13 mouse cellular contexts compared by ENCODE assay signal in the genomic region with DNA sequence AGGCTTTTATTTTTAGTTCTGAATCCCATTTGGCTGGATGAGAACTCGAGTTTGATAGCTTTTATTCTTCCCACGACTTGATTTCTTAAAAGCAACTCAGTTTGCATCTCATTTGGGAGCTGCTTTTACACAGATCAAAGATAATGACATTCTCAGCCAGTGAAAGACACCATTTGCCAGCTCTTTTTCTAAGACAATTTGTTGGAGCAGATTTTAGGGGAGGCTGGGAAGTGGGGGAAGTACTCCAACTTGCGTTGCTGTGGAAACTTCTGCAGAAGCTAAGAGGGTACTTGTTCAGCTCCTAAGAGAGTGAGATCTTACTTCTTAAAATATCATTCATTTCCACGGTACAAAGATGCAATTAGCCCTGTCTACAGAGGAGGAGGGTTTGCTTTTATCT.
DNase-seq lines count a peak whose midpoint lies in the region; ATAC-seq and TF ChIP-seq lines count a peak whose summit lies in the region.
"Had no signal": no experiment of that assay in that cellular context is flagged by ENCODE, and none has a peak within 500 bp of the region (broad histone marks: within the 10 kb centered on the region; RNA-seq: fewer than 3 reads in every experiment).

No protein-coding gene starts in this region.

- no peaks in the 10 kb centered on the region for H3K27me3 ChIP-seq in forebrain, postnatal 0 days (ENCODE audit: insufficient read depth, low read length)
- no peaks in the 10 kb centered on the region for H3K27me3 ChIP-seq in midbrain, postnatal 0 days (ENCODE audit: insufficient read depth, low read length)
- H3K27me3 ChIP-seq: kidney, embryonic 15.5 days; lung, embryonic 15.5 days had no signal

- no peaks in the 10 kb centered on the region for H3K36me3 ChIP-seq in forebrain, postnatal 0 days (ENCODE audit: insufficient read depth)
- H3K36me3 ChIP-seq in midbrain, postnatal 0 days (ENCODE audit: insufficient read depth, low read length): no peaks in the 10 kb centered on the region
- H3K36me3 ChIP-seq: kidney, embryonic 15.5 days; lung, embryonic 15.5 days had no signal

- peak; percentile 33 for DNase-seq in layer of hippocampus, adult 9-11 months
- no peak for DNase-seq in layer of hippocampus, postnatal 25 days (ENCODE audit: extremely low spot score in 1 of 2, low spot score in 1 of 2)
- peak; percentile 68 for DNase-seq in forebrain, postnatal 0 days
- peak; percentile 5 to 8 for DNase-seq in layer of hippocampus, postnatal 36 days
- DNase-seq in midbrain, postnatal 0 days (ENCODE audit: low spot score): peak; percentile 19
- DNase-seq in urinary bladder, postnatal 14 days (ENCODE audit: low spot score): no peak
- no peak for DNase-seq in ovary, postnatal 14 days (ENCODE audit: low spot score)
- DNase-seq: adrenal gland, postnatal 36 days; cerebellum, adult 11 months; heart, postnatal 10 days had no signal

- H3K9ac ChIP-seq in forebrain, postnatal 0 days: no peak overlapping the region
- no peak overlapping the region for H3K9ac ChIP-seq in midbrain, postnatal 0 days (replicated peaks; ENCODE audit: low read length, poor library complexity, severe bottlenecking)
- H3K9ac ChIP-seq: kidney, embryonic 15.5 days; lung, embryonic 15.5 days had no signal

- no peaks in the 10 kb centered on the region for H3K9me3 ChIP-seq in forebrain, postnatal 0 days (ENCODE audit: low read length)
- H3K9me3 ChIP-seq in midbrain, postnatal 0 days (ENCODE audit: low read length): no peaks in the 10 kb centered on the region
- H3K9me3 ChIP-seq: kidney, embryonic 15.5 days; lung, embryonic 15.5 days had no signal

- H3K27ac ChIP-seq in forebrain, postnatal 0 days (ENCODE audit: low read depth, low read length): peak overlapping the region; percentile 35
- H3K27ac ChIP-seq in midbrain, postnatal 0 days (ENCODE audit: low read depth, low read length): no peak overlapping the region
- H3K27ac ChIP-seq: kidney, embryonic 15.5 days; lung, embryonic 15.5 days had no signal

- no peak overlapping the region for H3K4me3 ChIP-seq in forebrain, postnatal 0 days (ENCODE audit: low read depth, low read length)
- H3K4me3 ChIP-seq in midbrain, postnatal 0 days (ENCODE audit: low read depth, low read length): no peak overlapping the region
- H3K4me3 ChIP-seq: kidney, embryonic 15.5 days; lung, embryonic 15.5 days had no signal

- no peaks in the 10 kb centered on the region; the same call in 1 of the 2 replicates for H3K4me1 ChIP-seq in forebrain, postnatal 0 days (ENCODE audit: insufficient read depth)
- H3K4me1 ChIP-seq in midbrain, postnatal 0 days (ENCODE audit: insufficient read depth, low read length): no peaks in the 10 kb centered on the region
- H3K4me1 ChIP-seq: kidney, embryonic 15.5 days; lung, embryonic 15.5 days had no signal

- 0 out of 2 replicates have a peak overlapping the region, but pooled peaks have one; percentile 1 for H3K4me2 ChIP-seq in forebrain, postnatal 0 days (ENCODE audit: low read depth)
- H3K4me2 ChIP-seq in midbrain, postnatal 0 days (ENCODE audit: low read depth, low read length, poor library complexity, severe bottlenecking): no peak overlapping the region
- H3K4me2 ChIP-seq: kidney, embryonic 15.5 days; liver, embryonic 11.5 days; lung, embryonic 15.5 days had no signal

- TF ChIP-seq CTCF in forebrain, postnatal 0 days (IDR thresholded peaks at IDR 0.05; ENCODE audit: low read depth): no peak
- TF ChIP-seq CTCF in midbrain, postnatal 0 days (IDR thresholded peaks at IDR 0.05): no peak

- ATAC-seq in forebrain, postnatal 0 days: peak; percentile 94
- no peak for ATAC-seq in midbrain, postnatal 0 days (ENCODE audit: low FRiP score)

- 26% methylated on average over 4 of the region's 4 CpGs for WGBS in forebrain, postnatal 0 days
- WGBS in midbrain, postnatal 0 days: 20% methylated on average over 4 of the region's 4 CpGs

Comparison
In these comparisons a context has a peak if more than half of its experiments do, and no peak if none do; other contexts are left out.
1. DNase-seq: peak in layer of hippocampus, adult 9-11 months (single experiment), forebrain, postnatal 0 days (single experiment), layer of hippocampus, postnatal 36 days (2 of 2) and midbrain, postnatal 0 days (single experiment); none in layer of hippocampus, postnatal 25 days (0 of 2), urinary bladder, postnatal 14 days (single experiment) and ovary, postnatal 14 days (single experiment).